ENCODE assay signal across 9 mouse cellular contexts in the genomic region with DNA sequence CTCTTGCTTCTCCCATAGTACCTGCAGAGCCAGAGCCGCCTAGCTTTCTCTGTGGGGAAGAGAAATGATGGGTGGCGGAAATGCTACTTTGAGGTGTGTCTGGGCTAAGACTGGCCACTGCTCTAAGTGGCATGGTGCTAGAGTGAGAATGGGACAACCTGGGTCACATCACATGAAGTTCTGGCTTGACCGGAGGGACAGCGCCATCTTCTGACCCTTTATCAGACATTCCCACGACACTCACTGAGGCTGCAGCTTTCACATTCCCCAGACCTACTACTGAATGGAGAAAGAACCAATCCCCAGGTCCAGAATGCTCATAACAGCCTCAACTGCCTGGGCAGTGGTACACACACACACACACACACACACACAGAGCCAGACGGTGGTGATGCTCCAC. TPM values are rescaled to one million over a fixed set of nuclear protein-coding genes. Genes with fewer than 3 reads are reported as not detected.
A peak's percentile ranks its signal among the peaks of the same experiment; 100 is the strongest.
DNase-seq lines count a peak whose midpoint lies in the region; ATAC-seq and TF ChIP-seq lines count a peak whose summit lies in the region.
"Had no signal": no experiment of that assay in that cellular context is flagged by ENCODE, and none has a peak within 500 bp of the region (broad histone marks: within the 10 kb centered on the region; RNA-seq: fewer than 3 reads in every experiment).

No protein-coding gene starts in this region.

- H3K27me3 ChIP-seq in ES-Bruce4 (ENCODE audit: control insufficient read depth, insufficient read depth, low read length, poor library complexity, severe bottlenecking) = no peaks in the 10 kb centered on the region
- H3K27me3 ChIP-seq in kidney, postnatal 0 days (ENCODE audit: insufficient read depth, low read length) = no peaks in the 10 kb centered on the region

- no peak overlapping the region for H3K27ac ChIP-seq in ES-Bruce4 (ENCODE audit: insufficient read depth, low read length)
- H3K27ac ChIP-seq in kidney, postnatal 0 days = no peak overlapping the region
- H3K27ac ChIP-seq: liver, embryonic 13.5 days had no signal

- no peaks in the 10 kb centered on the region for H3K4me1 ChIP-seq in ES-Bruce4 (ENCODE audit: control insufficient read depth, insufficient read depth, low read length)
- no peaks in the 10 kb centered on the region for H3K4me1 ChIP-seq in kidney, postnatal 0 days (replicated peaks; ENCODE audit: insufficient read depth, low read length)

- H3K36me3 ChIP-seq in ES-Bruce4 (ENCODE audit: control insufficient read depth, insufficient read depth, low read length, poor library complexity, severe bottlenecking) = peaks cover 12% of the 10 kb centered on the region
- peaks cover 4% of the 10 kb centered on the region for H3K36me3 ChIP-seq in kidney, postnatal 0 days (ENCODE audit: insufficient read depth, low read length)

- DNase-seq in heart, postnatal 10 days = peak; percentile 52 to 67
- DNase-seq in heart, postnatal 25 days (ENCODE audit: low spot score) = no peak
- DNase-seq in cerebellum, postnatal 10 days = peak; percentile 79 to 84
- peak; percentile 75 for DNase-seq in kidney, postnatal 0 days (ENCODE audit: low spot score)
- no peak for DNase-seq in frontal cortex, adult 2 months (ENCODE audit: extremely low spot score in 1 of 2, low spot score in 1 of 2)
- no peak for DNase-seq in T-cell, adult 2 months (ENCODE audit: low spot score)
- DNase-seq: liver, embryonic 13.5 days had no signal

- TF ChIP-seq POLR2A in ES-Bruce4 (IDR thresholded peaks at IDR 0.05; ENCODE audit: insufficient read depth, low read length) = no peak

- H3K9ac ChIP-seq in ES-Bruce4 (ENCODE audit: low read depth, poor library complexity, severe bottlenecking) = 0 out of 2 replicates have a peak overlapping the region, but pooled peaks have one; percentile 17
- H3K9ac ChIP-seq in kidney, postnatal 0 days (ENCODE audit: low read depth, low read length) = no peak overlapping the region
- H3K9ac ChIP-seq: liver, embryonic 13.5 days had no signal

- 0 out of 2 replicates have a peak, but pooled peaks have one; percentile 44 for TF ChIP-seq EP300 in ES-Bruce4 (IDR thresholded peaks at IDR 0.05; ENCODE audit: insufficient read depth, low read depth, low read length)

- 37% methylated on average over 6 of the region's 6 CpGs for WGBS in kidney, postnatal 0 days

- intact Hi-C loops in heart, postnatal 10 days (cut with DNase I) = no loop called here
- intact Hi-C loops in heart, postnatal 25 days (cut with DNase I) = no loop called here

- no peaks in the 10 kb centered on the region for H3K9me3 ChIP-seq in ES-Bruce4 (replicated peaks; ENCODE audit: control insufficient read depth, insufficient read depth, low read length, poor library complexity, severe bottlenecking)
- no peaks in the 10 kb centered on the region for H3K9me3 ChIP-seq in kidney, postnatal 0 days (replicated peaks; ENCODE audit: low read length)
- H3K9me3 ChIP-seq: liver, embryonic 13.5 days had no signal

- ATAC-seq in kidney, postnatal 0 days (replicated peaks; ENCODE audit: low FRiP score, low read depth) = peak; percentile 27
- ATAC-seq in megakaryocyte-erythroid progenitor cell, adult 5-6 weeks (replicated peaks; ENCODE audit: low FRiP score, low TSS enrichment, poor library complexity, severe bottlenecking) = peak; percentile 43

- H3K4me3 ChIP-seq in ES-Bruce4 (ENCODE audit: low read depth, low read length) = peak overlapping the region; percentile 65
- H3K4me3 ChIP-seq in kidney, postnatal 0 days (replicated peaks; ENCODE audit: low read depth, low read length) = no peak overlapping the region
- H3K4me3 ChIP-seq: liver, embryonic 13.5 days had no signal

- peak; percentile 96 for TF ChIP-seq CTCF in ES-Bruce4 (IDR thresholded peaks at IDR 0.05; ENCODE audit: low read depth, low read length)
- peak; percentile 68 for TF ChIP-seq CTCF in kidney, postnatal 0 days (IDR thresholded peaks at IDR 0.05; ENCODE audit: low read depth)

- H3K4me2 ChIP-seq in kidney, postnatal 0 days (ENCODE audit: low read length) = no peak overlapping the region
- H3K4me2 ChIP-seq: liver, embryonic 13.5 days had no signal

RNA-seq across cellular contexts. Expression of a gene that starts 5.6 kb away (rescaled TPM):
- 10 to 100 TPM; 31.7 to 33.1 TPM for total RNA-seq in heart, postnatal 10 days (2021)
- 10 to 100 TPM; 13.9 to 16.0 TPM for total RNA-seq in heart, postnatal 25 days (2021)
- polyA plus RNA-seq in ES-Bruce4 (2011; ENCODE audit: insufficient read depth, insufficient read length, low read depth, missing spikeins) = 96.4 and 107 TPM in 2 replicates
- polyA plus RNA-seq in kidney, postnatal 0 days (2015; fragmentation: Nextera tagmentation; extraction: Ambion mirVana) = 149 and 156 TPM in 2 replicates
- total RNA-seq in megakaryocyte-erythroid progenitor cell, adult 5-6 weeks (2014; fragmentation: Nextera tagmentation) = 31.7 and 35.1 TPM in 2 replicates
- total RNA-seq in megakaryocyte-erythroid progenitor cell, adult 5-6 weeks (2017) = 29.7 and 39.5 TPM in 2 replicates
- 17.6 and 19.3 TPM in 2 replicates for polyA plus RNA-seq in frontal cortex, adult 2 months (2012; rRNA removed)

RNA-seq across cellular contexts. Expression of a gene that starts 9.7 kb away (rescaled TPM):
- total RNA-seq in heart, postnatal 10 days (2021) = 100 to 1,000 TPM; 338 to 393 TPM
- total RNA-seq in heart, postnatal 25 days (2021) = 100 to 1,000 TPM; 128 to 130 TPM
- polyA plus RNA-seq in ES-Bruce4 (2011; ENCODE audit: insufficient read depth, insufficient read length, low read depth, missing spikeins) = 437 and 457 TPM in 2 replicates
- 1,980 and 2,021 TPM in 2 replicates for polyA plus RNA-seq in kidney, postnatal 0 days (2015; fragmentation: Nextera tagmentation; extraction: Ambion mirVana)
- 594 and 607 TPM in 2 replicates for total RNA-seq in megakaryocyte-erythroid progenitor cell, adult 5-6 weeks (2014; fragmentation: Nextera tagmentation)
- 709 and 905 TPM in 2 replicates for total RNA-seq in megakaryocyte-erythroid progenitor cell, adult 5-6 weeks (2017)
- 347 and 369 TPM in 2 replicates for polyA plus RNA-seq in frontal cortex, adult 2 months (2012; rRNA removed)

RNA-seq across cellular contexts. Expression of a gene that starts 12.0 kb away (rescaled TPM):
- 10 to 100 TPM; 16.3 to 17.0 TPM for total RNA-seq in heart, postnatal 10 days (2021)
- total RNA-seq in heart, postnatal 25 days (2021) = 1 to 10 TPM; 8.4 to 9.0 TPM
- 33.9 and 35.8 TPM in 2 replicates for polyA plus RNA-seq in ES-Bruce4 (2011; ENCODE audit: insufficient read depth, insufficient read length, low read depth, missing spikeins)
- 21.4 and 23.3 TPM in 2 replicates for polyA plus RNA-seq in kidney, postnatal 0 days (2015; fragmentation: Nextera tagmentation; extraction: Ambion mirVana)
- total RNA-seq in megakaryocyte-erythroid progenitor cell, adult 5-6 weeks (2014; fragmentation: Nextera tagmentation) = 27.0 and 53.0 TPM in 2 replicates
- 11.0 and 12.0 TPM in 2 replicates for total RNA-seq in megakaryocyte-erythroid progenitor cell, adult 5-6 weeks (2017)
- polyA plus RNA-seq in frontal cortex, adult 2 months (2012; rRNA removed) = 35.4 and 38.1 TPM in 2 replicates

RNA-seq across cellular contexts. Expression of a gene that starts 43.6 kb away (rescaled TPM):
- total RNA-seq in heart, postnatal 10 days (2021) = 1 to 10 TPM; 4.8 to 5.5 TPM
- 1 to 10 TPM; 3.5 to 4.0 TPM for total RNA-seq in heart, postnatal 25 days (2021)
- 9.3 and 11.8 TPM in 2 replicates for polyA plus RNA-seq in ES-Bruce4 (2011; ENCODE audit: insufficient read depth, insufficient read length, low read depth, missing spikeins)
- 2.9 and 3.1 TPM in 2 replicates for polyA plus RNA-seq in kidney, postnatal 0 days (2015; fragmentation: Nextera tagmentation; extraction: Ambion mirVana)
- 0.07 and 0.37 TPM in 2 replicates for total RNA-seq in megakaryocyte-erythroid progenitor cell, adult 5-6 weeks (2014; fragmentation: Nextera tagmentation)
- total RNA-seq in megakaryocyte-erythroid progenitor cell, adult 5-6 weeks (2017) = 0.65 TPM in 1 of 2 replicates, not detected in the other
- polyA plus RNA-seq in frontal cortex, adult 2 months (2012; rRNA removed) = 5.7 and 7.2 TPM in 2 replicates

RNA-seq across cellular contexts. Expression of a gene that starts 59.7 kb away (rescaled TPM):
- total RNA-seq in heart, postnatal 10 days (2021) = 1 to 10 TPM in 1 of 2 experiments, under 1 TPM in 1; 0.52 to 1.0 TPM
- 1 to 10 TPM in 1 of 2 experiments, under 1 TPM in 1; 0.75 to 1.0 TPM for total RNA-seq in heart, postnatal 25 days (2021)
- 4.7 and 5.7 TPM in 2 replicates for polyA plus RNA-seq in ES-Bruce4 (2011; ENCODE audit: insufficient read depth, insufficient read length, low read depth, missing spikeins)
- polyA plus RNA-seq in kidney, postnatal 0 days (2015; fragmentation: Nextera tagmentation; extraction: Ambion mirVana) = 0.54 and 0.75 TPM in 2 replicates
- 47.1 and 58.7 TPM in 2 replicates for total RNA-seq in megakaryocyte-erythroid progenitor cell, adult 5-6 weeks (2014; fragmentation: Nextera tagmentation)
- 24.8 and 36.3 TPM in 2 replicates for total RNA-seq in megakaryocyte-erythroid progenitor cell, adult 5-6 weeks (2017)
- polyA plus RNA-seq in frontal cortex, adult 2 months (2012; rRNA removed) = 0.84 and 0.90 TPM in 2 replicates

Comparison
In these comparisons a context has a peak if more than half of its experiments do, and no peak if none do; other contexts are left out.
1. DNase-seq: peak in heart, postnatal 10 days (2 of 2), cerebellum, postnatal 10 days (2 of 2) and kidney, postnatal 0 days (single experiment); none in heart, postnatal 25 days (single experiment), frontal cortex, adult 2 months (0 of 2) and T-cell, adult 2 months (single experiment).